Mouse (Mus musculus) embryonic facial prominence, embryonic 14.5 days (tissue): ENCODE measurements around the gene Lysmd4. TPM values are rescaled to one million over a fixed set of nuclear protein-coding genes. Genes with fewer than 3 reads are reported as not detected.
A peak's percentile ranks its signal among the peaks of the same experiment; 100 is the strongest.
"Not testable (repeated sequence)": the region's sequence is repeated elsewhere in the genome, so short reads cannot be mapped to it uniquely, and the experiment has no call there.

Source experiments
- ATAC-seq: fragments of 200-750 bp; cut with Nextera tagmentation; 2 replicates; pipeline ENCODE4 v1.8.0; 2017; ENCODE audit warnings: low read depth, moderate number of reproducible peaks, moderate TSS enrichment
- DNase-seq: peaks from one replicate; pipeline ENCODE4 v3.0.0-alpha.2; 2015; ENCODE audit warnings: low spot score
- H3K27ac ChIP-seq: fragments of 300-500 bp; sonication (generic); replicated peaks from 2 replicates; pipeline ENCODE4 v1.5.1; 2014; ENCODE audit warnings: low read depth, mild to moderate bottlenecking, low read length, moderate library complexity
- H3K27me3 ChIP-seq: fragments of 300-500 bp; sonication (generic); replicated peaks from 2 replicates; pipeline ENCODE4 v1.6.1; 2014; ENCODE audit warnings: low read length; ENCODE audit not compliant: control insufficient read depth, insufficient read depth
- H3K36me3 ChIP-seq: fragments of 300-500 bp; sonication (generic); 2 replicates; pipeline ENCODE4 v1.6.1; 2014; ENCODE audit warnings: low read length, mixed read lengths; ENCODE audit not compliant: control insufficient read depth, insufficient read depth
- H3K4me1 ChIP-seq: fragments of 300-500 bp; sonication (generic); 2 replicates; pipeline ENCODE4 v1.6.1; 2014; ENCODE audit warnings: antibody characterized with exemption, low read length; ENCODE audit not compliant: control insufficient read depth, insufficient read depth
- H3K4me2 ChIP-seq: fragments of 300-500 bp; sonication (generic); 2 replicates; pipeline ENCODE4 v1.6.1; 2014; ENCODE audit warnings: low read depth, mild to moderate bottlenecking, low read length, moderate library complexity, mixed read lengths
- H3K4me3 ChIP-seq: fragments of 300-500 bp; sonication (generic); 2 replicates; pipeline ENCODE4 v1.5.1; 2014; ENCODE audit warnings: low read depth, mild to moderate bottlenecking, low read length
- H3K9ac ChIP-seq: fragments of 300-500 bp; sonication (generic); 2 replicates; pipeline ENCODE4 v1.6.1; 2014; ENCODE audit warnings: low read depth, mild to moderate bottlenecking, low read length, moderate library complexity, mixed read lengths
- H3K9me3 ChIP-seq: fragments of 300-500 bp; sonication (generic); 2 replicates; pipeline ENCODE4 v1.6.1; 2016; ENCODE audit warnings: low read length; ENCODE audit not compliant: control insufficient read depth
- WGBS: fragments of 180-500 bp; shearing (Covaris S2); extraction: QIAGEN DNeasy Blood & Tissue Kit; methylation state at CpG from one replicate; pipeline ENCODE4 v1.1.7; 2014; 5-methylcytosine and 5-hydroxymethylcytosine counted together
- polyA plus RNA-seq: library from polyadenylated mRNA; unstranded; fragments of >200 nt; fragmentation: Nextera tagmentation; extraction: Ambion mirVana; gene quantifications from 2 replicates; pipeline ENCODE4 v1.2.1, GENCODE M21; 2014

Lysmd4 gene
- polyA plus RNA-seq, 1 experiment from 2014 or later: 13.7 TPM

DNA sequence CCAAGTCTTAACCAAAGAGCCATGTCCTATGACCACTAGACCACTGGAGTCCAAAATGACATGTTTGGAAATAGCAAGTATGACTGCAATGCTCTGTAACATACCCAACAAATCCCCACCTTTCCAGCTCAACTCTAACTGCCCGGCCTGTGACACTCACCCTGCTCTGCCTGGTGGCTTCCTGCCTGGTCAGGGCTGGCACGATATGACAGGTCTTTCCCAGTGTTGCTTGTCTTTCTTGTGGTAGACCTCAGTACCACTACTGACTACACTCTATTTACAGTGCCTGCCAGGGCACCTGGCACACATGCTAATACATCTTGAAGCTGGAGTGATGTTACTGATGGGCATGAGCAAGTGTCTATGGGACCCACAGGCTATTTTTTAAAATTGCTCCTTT lies 15.4 kb downstream of the Lysmd4 start:
- peaks cover 56% of the 10 kb centered on the region for H3K36me3 ChIP-seq
- no peaks in the 10 kb centered on the region for H3K9me3 ChIP-seq
- ATAC-seq (no peak), DNase-seq (no peak)
- H3K9ac ChIP-seq: no peak overlapping the region
- 88% methylated on average over 2 of the region's 2 CpGs for WGBS
- no peak overlapping the region for H3K4me2 ChIP-seq
- H3K27ac ChIP-seq: no peak overlapping the region
- no peak overlapping the region for H3K4me3 ChIP-seq
- no peaks in the 10 kb centered on the region for H3K4me1 ChIP-seq
- no peaks in the 10 kb centered on the region for H3K27me3 ChIP-seq

DNA sequence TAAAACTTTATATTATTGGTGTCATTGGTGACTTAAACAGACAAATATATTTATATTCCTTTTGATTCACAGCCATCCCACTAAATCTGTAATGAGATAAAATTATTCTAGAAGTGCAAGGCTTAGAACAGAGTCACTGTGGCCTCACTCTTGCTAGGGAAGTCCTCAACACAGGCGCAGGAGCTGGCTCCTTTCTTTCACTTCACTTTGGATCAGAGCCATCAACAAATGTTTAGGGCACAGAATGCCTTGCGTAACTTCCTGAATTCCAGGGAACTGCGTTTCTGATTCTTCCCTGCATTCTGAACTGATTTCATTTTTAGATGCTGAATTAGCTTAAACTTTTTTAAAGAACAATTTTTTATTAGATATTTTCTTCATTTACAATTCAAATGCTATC lies 19.6 kb downstream of the Lysmd4 start:
- no peak overlapping the region for H3K4me2 ChIP-seq
- peaks cover 25% of the 10 kb centered on the region for H3K36me3 ChIP-seq
- ATAC-seq (no peak), DNase-seq (no peak)
- H3K4me1 ChIP-seq: no peaks in the 10 kb centered on the region
- H3K9ac ChIP-seq: no peak overlapping the region
- H3K27me3 ChIP-seq: no peaks in the 10 kb centered on the region
- no peaks in the 10 kb centered on the region for H3K9me3 ChIP-seq
- WGBS: 70% methylated on average over 3 of the region's 3 CpGs
- no peak overlapping the region for H3K4me3 ChIP-seq
- no peak overlapping the region for H3K27ac ChIP-seq

DNA sequence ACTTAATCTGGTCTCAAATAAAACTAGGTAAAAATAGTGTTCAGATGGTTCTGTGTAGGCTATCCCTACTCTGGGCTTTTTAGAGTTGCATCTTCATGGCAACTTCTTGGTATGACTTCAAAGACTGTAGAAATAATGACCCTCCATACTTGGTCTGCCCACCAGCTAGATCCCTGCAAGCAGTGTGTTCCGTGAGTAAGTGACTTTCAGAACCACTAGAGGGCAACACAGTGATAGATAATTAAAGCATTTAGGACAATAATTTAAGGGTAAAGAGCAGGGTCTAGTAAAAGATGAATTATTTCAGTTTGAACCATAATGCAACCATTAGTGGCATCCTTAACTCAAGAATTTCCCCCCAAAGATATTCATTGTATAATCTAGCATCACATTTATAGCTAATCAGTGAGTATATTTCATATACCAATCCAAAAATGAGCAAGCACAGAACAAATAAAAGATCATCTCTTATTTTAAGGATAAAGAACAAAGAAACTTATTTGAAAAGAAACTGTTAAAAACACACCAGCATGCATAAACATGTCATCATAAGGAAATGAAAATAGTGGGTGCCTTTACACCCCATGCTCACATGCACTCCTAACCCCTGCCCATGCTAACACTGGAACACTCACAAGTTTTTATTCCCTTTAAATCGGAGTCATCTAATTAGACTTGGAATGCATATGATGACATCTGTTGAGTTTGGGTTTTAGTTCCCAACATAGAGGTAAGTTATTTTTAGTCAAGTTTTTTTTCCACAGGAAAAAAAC lies 21.0 kb downstream of the Lysmd4 start:
- peaks cover 27% of the 10 kb centered on the region for H3K36me3 ChIP-seq
- DNase-seq: peak; percentile 66
- 46% methylated on average over 2 of the region's 2 CpGs for WGBS
- no peaks in the 10 kb centered on the region for H3K9me3 ChIP-seq
- H3K4me2 ChIP-seq: no peak overlapping the region
- no peak overlapping the region for H3K4me3 ChIP-seq
- no peak overlapping the region for H3K9ac ChIP-seq
- no peaks in the 10 kb centered on the region for H3K4me1 ChIP-seq
- no peak overlapping the region for H3K27ac ChIP-seq
- ATAC-seq: peak; percentile 45
- no peaks in the 10 kb centered on the region for H3K27me3 ChIP-seq

DNA sequence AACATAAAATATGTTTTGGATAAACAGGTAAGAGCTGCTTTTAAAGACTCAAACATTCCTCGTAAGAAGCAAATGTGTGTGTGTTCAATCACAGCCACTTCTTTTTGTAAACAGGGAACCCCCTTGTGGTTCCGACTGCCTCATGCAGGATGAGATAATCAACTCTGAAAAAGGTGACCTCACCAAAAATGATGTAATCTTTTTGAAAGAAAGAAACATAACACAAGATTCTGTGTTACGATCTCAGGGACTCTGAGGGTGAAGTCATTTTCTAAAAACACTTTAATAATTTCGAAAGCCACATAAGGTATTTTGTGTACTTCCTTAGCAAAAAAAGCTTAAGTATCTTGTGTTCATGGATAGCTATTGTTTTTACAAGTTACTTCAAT lies 21.5 kb downstream of the Lysmd4 start:
- Histone ChIP-seq H3K36me3 (peaks cover 21% of the 10 kb centered on the region; the same call in 1 of the 2 replicates), H3K27ac (no peak overlapping the region), H3K27me3 (no peaks in the 10 kb centered on the region), H3K4me2 (no peak overlapping the region), H3K4me1 (no peaks in the 10 kb centered on the region), H3K9me3 (no peaks in the 10 kb centered on the region), H3K9ac (no peak overlapping the region), H3K4me3 (no peak overlapping the region)
- no peak for ATAC-seq
- DNase-seq: peak; percentile 71
- WGBS: 50% methylated on average over 4 of the region's 4 CpGs

DNA sequence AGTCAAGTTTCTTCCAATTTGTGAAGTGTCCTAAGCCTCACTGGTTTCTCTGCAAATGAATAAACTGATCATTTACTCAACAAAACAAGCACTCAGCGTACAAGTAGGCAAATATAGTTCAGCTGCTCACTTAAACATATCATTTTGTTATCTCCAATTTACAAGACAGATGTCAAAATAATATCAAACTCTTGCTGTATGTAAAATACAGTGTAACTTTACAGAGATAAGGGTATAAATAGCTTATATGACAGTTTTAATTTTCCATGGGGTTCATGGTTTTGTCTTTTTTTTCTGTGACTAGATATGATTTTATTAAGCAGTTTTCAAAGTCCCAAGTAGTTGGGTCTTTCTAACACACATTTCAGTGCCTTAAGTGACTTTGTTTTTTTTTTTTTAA lies 22.9 kb downstream of the Lysmd4 start:
- Histone ChIP-seq H3K27me3 (no peaks in the 10 kb centered on the region), H3K9me3 (no peaks in the 10 kb centered on the region), H3K4me2 (no peak overlapping the region), H3K36me3 (peaks cover 22% of the 10 kb centered on the region), H3K9ac (no peak overlapping the region), H3K4me3 (no peak overlapping the region), H3K27ac (no peak overlapping the region), H3K4me1 (no peaks in the 10 kb centered on the region)
- WGBS: 88% methylated on average over 1 of the region's 1 CpGs
- DNase-seq (no peak), ATAC-seq (no peak)

DNA sequence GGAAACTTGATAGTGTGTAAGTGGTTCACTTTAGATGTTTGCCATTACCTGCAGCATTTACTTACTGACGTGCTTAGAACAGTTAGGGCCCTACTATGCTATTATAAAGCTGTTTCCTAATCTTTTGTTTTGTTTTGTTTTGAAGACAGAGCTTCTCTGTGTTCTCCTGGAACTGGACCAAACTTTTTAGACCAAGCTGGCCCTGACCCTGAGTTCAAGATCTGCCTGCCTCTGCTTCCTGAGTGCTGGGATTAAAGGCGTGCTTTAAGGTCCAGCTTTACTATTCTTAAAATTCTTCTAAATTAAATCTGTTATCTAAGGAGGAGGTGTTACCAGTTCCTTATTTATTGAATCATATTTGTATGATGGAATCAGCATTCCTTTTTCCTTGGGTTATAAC lies 23.7 kb downstream of the Lysmd4 start:
- Histone ChIP-seq H3K4me1 (no peaks in the 10 kb centered on the region), H3K9me3 (no peaks in the 10 kb centered on the region), H3K36me3 (peaks cover 29% of the 10 kb centered on the region), H3K4me2 (no peak overlapping the region), H3K27ac (no peak overlapping the region), H3K4me3 (no peak overlapping the region), H3K9ac (no peak overlapping the region), H3K27me3 (no peaks in the 10 kb centered on the region)
- DNase-seq (no peak), ATAC-seq (no peak)
- 62% methylated on average over 2 of the region's 2 CpGs for whole genome bisulfite sequencing

DNA sequence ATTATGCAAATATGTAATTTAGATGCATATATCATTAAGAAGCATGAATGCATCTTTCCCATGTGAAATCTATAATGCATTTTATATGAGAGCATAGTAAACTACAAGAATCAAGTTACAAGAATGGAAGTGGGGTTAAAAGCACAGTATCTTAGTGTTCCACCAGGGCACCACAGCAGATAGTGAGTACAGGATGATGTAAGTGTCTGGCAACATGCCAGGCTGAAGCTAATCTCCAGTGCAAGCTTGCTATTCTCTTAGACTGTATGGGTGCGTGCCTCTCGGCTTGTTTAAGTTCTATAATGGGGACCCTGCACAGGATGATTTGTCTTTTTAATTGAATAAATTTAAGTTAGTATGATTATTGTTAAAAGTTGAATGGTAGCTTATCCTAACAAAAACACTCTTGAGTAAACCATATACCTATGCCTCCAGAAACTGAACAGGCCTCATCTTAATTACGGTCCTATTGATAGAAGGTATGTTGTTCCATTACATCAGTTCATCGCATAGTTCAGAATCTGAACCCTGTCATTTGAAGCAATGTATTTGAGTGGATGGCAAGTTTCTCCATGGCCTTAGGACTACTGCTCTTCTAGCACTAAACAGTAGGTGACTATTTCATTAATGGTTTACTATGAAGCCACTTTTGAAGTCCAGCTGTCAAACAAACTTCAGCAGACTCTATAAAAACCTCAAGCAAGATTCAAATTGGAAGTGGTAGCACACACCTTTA lies 37.7 kb downstream of the Lysmd4 start:
- no peak overlapping the region for H3K9ac ChIP-seq
- peak; percentile 88 for ATAC-seq
- H3K27me3 ChIP-seq: no peaks in the 10 kb centered on the region
- no peak overlapping the region for H3K27ac ChIP-seq
- no peak overlapping the region for H3K4me3 ChIP-seq
- H3K9me3 ChIP-seq: no peaks in the 10 kb centered on the region
- peak; percentile 87 for DNase-seq
- H3K4me2 ChIP-seq: no peak overlapping the region
- WGBS: 71% methylated on average over 4 of the region's 4 CpGs
- H3K36me3 ChIP-seq: peaks cover 31% of the 10 kb centered on the region
- H3K4me1 ChIP-seq: no peaks in the 10 kb centered on the region

DNA sequence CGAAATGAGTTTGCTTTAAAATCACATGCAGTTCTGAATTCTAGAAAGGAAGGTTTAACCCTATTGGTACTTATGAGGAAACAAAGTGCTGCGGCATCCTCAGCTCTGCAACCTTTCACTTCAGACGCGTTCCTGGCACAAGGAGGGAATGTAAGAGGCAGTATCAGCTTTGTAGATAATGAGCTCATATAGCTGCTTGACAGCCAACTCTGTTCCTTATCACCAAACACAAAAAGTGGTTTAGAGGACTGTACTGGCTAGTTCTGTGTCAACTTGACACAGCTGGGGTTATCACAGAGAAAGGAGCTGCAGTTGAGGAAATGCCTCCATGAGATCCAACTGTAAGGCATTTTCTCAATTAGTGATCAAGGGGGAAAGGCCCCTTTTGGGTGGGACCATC lies 48.1 kb downstream of the Lysmd4 start:
- H3K27ac ChIP-seq, H3K4me2 ChIP-seq, H3K27me3 ChIP-seq, H3K4me1 ChIP-seq, H3K4me3 ChIP-seq, ATAC-seq, DNase-seq, H3K9me3 ChIP-seq, H3K9ac ChIP-seq: not testable (repeated sequence)
- 90% methylated on average over 4 of the region's 4 CpGs for WGBS
- H3K36me3 ChIP-seq: peaks cover 20% of the 10 kb centered on the region; the same call in 1 of the 2 replicates
